Mouse (Mus musculus): ENCODE measurements around the gene Krt4. TPM values are rescaled to one million over a fixed set of nuclear protein-coding genes. Genes with fewer than 3 reads are reported as not detected.

The Krt4 gene
- 0.07 and 0.08 TPM in 2 replicates for polyA plus RNA-seq (2015; fragmentation: Nextera tagmentation; extraction: Ambion mirVana)

GRCm38 (mm10) chr15:101924635-101925034, at the start of gene Krt4:
TSS of gene Krt4 (minus strand) at chr15:101924735.
- Histone ChIP-seq H3K9ac (ENCODE audit: low read depth, low read length) (no peak within 1 kb of the TSS), H3K9me3 (replicated peaks; ENCODE audit: control insufficient read depth, low read length) (no peaks in the 10 kb centered on the region), H3K4me1 (ENCODE audit: control insufficient read depth, low read depth, low read length) (peaks cover 2% of the 10 kb centered on the region; the same call in 1 of the 2 replicates), H3K4me2 (ENCODE audit: low read depth, low read length) (no peak within 1 kb of the TSS), H3K36me3 (ENCODE audit: control insufficient read depth, insufficient read depth) (no peaks in the 10 kb centered on the region), H3K4me3 (ENCODE audit: low read depth, low read length) (no peak within 1 kb of the TSS), H3K27me3 (ENCODE audit: control insufficient read depth, insufficient read depth, low read depth, low read length) (peaks cover 3% of the 10 kb centered on the region), H3K27ac (ENCODE audit: low read length) (no peak within 1 kb of the TSS)
- no peak for ATAC-seq (ENCODE audit: low read depth)
- 61% methylated on average over 11 of the region's 11 CpGs for WGBS (ENCODE audit: insufficient replicate concordance)

GRCm38 (mm10) chr15:101973414-101974077, 49.0 kb upstream of the Krt4 start:
- 7% methylated on average over 15 of the region's 15 CpGs for WGBS (ENCODE audit: insufficient replicate concordance)
- Histone ChIP-seq H3K4me3 (ENCODE audit: low read depth, low read length) (no peak overlapping the region), H3K9me3 (replicated peaks; ENCODE audit: control insufficient read depth, low read length) (no peaks in the 10 kb centered on the region), H3K9ac (ENCODE audit: low read depth, low read length) (no peak overlapping the region; the same call in 1 of the 2 replicates), H3K36me3 (ENCODE audit: control insufficient read depth, insufficient read depth) (no peaks in the 10 kb centered on the region), H3K4me1 (ENCODE audit: control insufficient read depth, low read depth, low read length) (peaks cover 48% of the 10 kb centered on the region), H3K27ac (ENCODE audit: low read length) (no peak overlapping the region; the same call in 1 of the 2 replicates), H3K4me2 (ENCODE audit: low read depth, low read length) (no peak overlapping the region), H3K27me3 (ENCODE audit: control insufficient read depth, insufficient read depth, low read depth, low read length) (no peaks in the 10 kb centered on the region)
- ATAC-seq (ENCODE audit: low read depth), result 0 out of 2 replicates have a peak, but pooled peaks have one; percentile 7

- Histone ChIP-seq H3K9me3 (replicated peaks; ENCODE audit: control insufficient read depth, low read length) (no peaks in the 10 kb centered on the region), H3K27ac (ENCODE audit: low read length) (no peak overlapping the region), H3K4me1 (ENCODE audit: control insufficient read depth, low read depth, low read length) (peaks cover 18% of the 10 kb centered on the region), H3K4me3 (ENCODE audit: low read depth, low read length) (no peak overlapping the region), H3K36me3 (ENCODE audit: control insufficient read depth, insufficient read depth) (no peaks in the 10 kb centered on the region), H3K9ac (ENCODE audit: low read depth, low read length) (no peak overlapping the region), H3K4me2 (ENCODE audit: low read depth, low read length) (no peak overlapping the region), H3K27me3 (ENCODE audit: control insufficient read depth, insufficient read depth, low read depth, low read length) (no peaks in the 10 kb centered on the region)
- ATAC-seq (ENCODE audit: low read depth), result no peak
- WGBS (ENCODE audit: insufficient replicate concordance), result 11% methylated on average over 3 of the region's 6 CpGs
Observed at GRCm38 (mm10) chr15:101970536-101970935, 46.0 kb upstream of the Krt4 start.

GRCm38 (mm10) chr15:101966808-101967207, 42.3 kb upstream of the Krt4 start:
- Histone ChIP-seq H3K36me3 (ENCODE audit: control insufficient read depth, insufficient read depth) (no peaks in the 10 kb centered on the region), H3K4me1 (ENCODE audit: control insufficient read depth, low read depth, low read length) (no peaks in the 10 kb centered on the region), H3K9me3 (replicated peaks; ENCODE audit: control insufficient read depth, low read length) (no peaks in the 10 kb centered on the region), H3K27me3 (ENCODE audit: control insufficient read depth, insufficient read depth, low read depth, low read length) (no peaks in the 10 kb centered on the region), H3K9ac (ENCODE audit: low read depth, low read length) (no peak overlapping the region), H3K4me2 (ENCODE audit: low read depth, low read length) (no peak overlapping the region), H3K4me3 (ENCODE audit: low read depth, low read length) (no peak overlapping the region), H3K27ac (ENCODE audit: low read length) (no peak overlapping the region)
- 62% methylated on average over 8 of the region's 8 CpGs for WGBS (ENCODE audit: insufficient replicate concordance)
- ATAC-seq (ENCODE audit: low read depth), result no peak

GRCm38 (mm10) chr15:101958891-101959290, 34.4 kb upstream of the Krt4 start:
- Histone ChIP-seq H3K4me2 (ENCODE audit: low read depth, low read length) (no peak overlapping the region), H3K27ac (ENCODE audit: low read length) (no peak overlapping the region), H3K4me3 (ENCODE audit: low read depth, low read length) (no peak overlapping the region), H3K27me3 (ENCODE audit: control insufficient read depth, insufficient read depth, low read depth, low read length) (no peaks in the 10 kb centered on the region), H3K9ac (ENCODE audit: low read depth, low read length) (no peak overlapping the region), H3K36me3 (ENCODE audit: control insufficient read depth, insufficient read depth) (no peaks in the 10 kb centered on the region), H3K9me3 (replicated peaks; ENCODE audit: control insufficient read depth, low read length) (no peaks in the 10 kb centered on the region), H3K4me1 (ENCODE audit: control insufficient read depth, low read depth, low read length) (no peaks in the 10 kb centered on the region)
- no peak for ATAC-seq (ENCODE audit: low read depth)
- 59% methylated on average over 3 of the region's 3 CpGs for WGBS (ENCODE audit: insufficient replicate concordance)

GRCm38 (mm10) chr15:101954187-101954586, 29.7 kb upstream of the Krt4 start, which contains the start of gene Krt78:
TSS of gene Krt78 (minus strand) at chr15:101954287.
- no peak for ATAC-seq (ENCODE audit: low read depth)
- H3K27me3 ChIP-seq (ENCODE audit: control insufficient read depth, insufficient read depth, low read depth, low read length), result no peaks in the 10 kb centered on the region
- H3K4me3 ChIP-seq (ENCODE audit: low read depth, low read length), result no peak within 1 kb of the TSS
- H3K4me1 ChIP-seq (ENCODE audit: control insufficient read depth, low read depth, low read length), result no peaks in the 10 kb centered on the region
- WGBS (ENCODE audit: insufficient replicate concordance), result 64% methylated on average over 9 of the region's 9 CpGs
- H3K9me3 ChIP-seq (replicated peaks; ENCODE audit: control insufficient read depth, low read length), result no peaks in the 10 kb centered on the region
- no peak within 1 kb of the TSS for H3K9ac ChIP-seq (ENCODE audit: low read depth, low read length)
- H3K36me3 ChIP-seq (ENCODE audit: control insufficient read depth, insufficient read depth), result no peaks in the 10 kb centered on the region
- H3K4me2 ChIP-seq (ENCODE audit: low read depth, low read length), result no peak within 1 kb of the TSS
- H3K27ac ChIP-seq (ENCODE audit: low read length), result no peak within 1 kb of the TSS

GRCm38 (mm10) chr15:101952733-101953474, 28.4 kb upstream of the Krt4 start:
- no peaks in the 10 kb centered on the region for H3K4me1 ChIP-seq (ENCODE audit: control insufficient read depth, low read depth, low read length)
- H3K9me3 ChIP-seq (replicated peaks; ENCODE audit: control insufficient read depth, low read length), result no peaks in the 10 kb centered on the region
- H3K27me3 ChIP-seq (ENCODE audit: control insufficient read depth, insufficient read depth, low read depth, low read length), result no peaks in the 10 kb centered on the region
- WGBS (ENCODE audit: insufficient replicate concordance), result 61% methylated on average over 7 of the region's 7 CpGs
- no peaks in the 10 kb centered on the region for H3K36me3 ChIP-seq (ENCODE audit: control insufficient read depth, insufficient read depth)
- no peak overlapping the region for H3K4me2 ChIP-seq (ENCODE audit: low read depth, low read length)
- no peak overlapping the region for H3K4me3 ChIP-seq (ENCODE audit: low read depth, low read length)
- no peak overlapping the region for H3K9ac ChIP-seq (ENCODE audit: low read depth, low read length)
- H3K27ac ChIP-seq (ENCODE audit: low read length), result no peak overlapping the region
- ATAC-seq (ENCODE audit: low read depth), result no peak

- H3K36me3 ChIP-seq (ENCODE audit: control insufficient read depth, insufficient read depth), result no peaks in the 10 kb centered on the region
- no peak overlapping the region for H3K4me2 ChIP-seq (ENCODE audit: low read depth, low read length)
- no peak overlapping the region for H3K9ac ChIP-seq (ENCODE audit: low read depth, low read length)
- H3K4me3 ChIP-seq (ENCODE audit: low read depth, low read length), result no peak overlapping the region
- H3K9me3 ChIP-seq (replicated peaks; ENCODE audit: control insufficient read depth, low read length), result no peaks in the 10 kb centered on the region
- ATAC-seq (ENCODE audit: low read depth), result no peak
- no peaks in the 10 kb centered on the region for H3K27me3 ChIP-seq (ENCODE audit: control insufficient read depth, insufficient read depth, low read depth, low read length)
- H3K27ac ChIP-seq (ENCODE audit: low read length), result no peak overlapping the region
- H3K4me1 ChIP-seq (ENCODE audit: control insufficient read depth, low read depth, low read length), result no peaks in the 10 kb centered on the region
- 80% methylated on average over 1 of the region's 1 CpGs for WGBS (ENCODE audit: insufficient replicate concordance)
Observed at GRCm38 (mm10) chr15:101945430-101945829, 20.9 kb upstream of the Krt4 start.

- Histone ChIP-seq H3K36me3 (ENCODE audit: control insufficient read depth, insufficient read depth) (no peaks in the 10 kb centered on the region), H3K9me3 (replicated peaks; ENCODE audit: control insufficient read depth, low read length) (no peaks in the 10 kb centered on the region), H3K4me1 (ENCODE audit: control insufficient read depth, low read depth, low read length) (no peaks in the 10 kb centered on the region), H3K27ac (ENCODE audit: low read length) (no peak overlapping the region), H3K9ac (ENCODE audit: low read depth, low read length) (no peak overlapping the region), H3K4me2 (ENCODE audit: low read depth, low read length) (no peak overlapping the region), H3K27me3 (ENCODE audit: control insufficient read depth, insufficient read depth, low read depth, low read length) (no peaks in the 10 kb centered on the region), H3K4me3 (ENCODE audit: low read depth, low read length) (no peak overlapping the region)
- ATAC-seq (ENCODE audit: low read depth), result no peak
- WGBS (ENCODE audit: insufficient replicate concordance), result 28% methylated on average over 8 of the region's 8 CpGs
Observed at GRCm38 (mm10) chr15:101941948-101942347, 17.4 kb upstream of the Krt4 start.
